Mouse (Mus musculus) hindbrain, embryonic 12.5 days (tissue): ENCODE results near the gene Hesx1. TPM values are rescaled to one million over a fixed set of nuclear protein-coding genes. Genes with fewer than 3 reads are reported as not detected.
"Not testable (repeated sequence)": the region's sequence is repeated elsewhere in the genome, so short reads cannot be mapped to it uniquely, and the experiment has no call there.

Experiments used
- ATAC-seq: fragments of 200-750 bp; cut with Nextera tagmentation; 2 replicates; pipeline ENCODE4 v1.8.0; 2017; ENCODE audit warnings: moderate TSS enrichment; ENCODE audit not compliant: low FRiP score
- H3K27ac ChIP-seq: fragments of 300-500 bp; sonication (generic); 2 replicates; pipeline ENCODE4 v1.5.1; 2016; ENCODE audit warnings: mild to moderate bottlenecking
- H3K27me3 ChIP-seq: fragments of 300-500 bp; sonication (generic); 2 replicates; pipeline ENCODE4 v1.6.1; 2016; ENCODE audit warnings: mild to moderate bottlenecking
- H3K36me3 ChIP-seq: fragments of 300-500 bp; sonication (generic); 2 replicates; pipeline ENCODE4 v1.6.1; 2016; ENCODE audit warnings: mild to moderate bottlenecking
- H3K4me1 ChIP-seq: fragments of 300-500 bp; sonication (generic); 2 replicates; pipeline ENCODE4 v1.6.1; 2016
- H3K4me2 ChIP-seq: fragments of 300-500 bp; sonication (generic); replicated peaks from 2 replicates; pipeline ENCODE4 v1.6.1; 2016; ENCODE audit warnings: mild to moderate bottlenecking
- H3K4me3 ChIP-seq: fragments of 300-500 bp; sonication (generic); 2 replicates; pipeline ENCODE4 v1.5.1; 2016; ENCODE audit warnings: mild to moderate bottlenecking
- H3K9ac ChIP-seq: fragments of 300-500 bp; sonication (generic); 2 replicates; pipeline ENCODE4 v1.6.1; 2016; ENCODE audit warnings: mild to moderate bottlenecking, moderate library complexity
- H3K9me3 ChIP-seq: fragments of 300-500 bp; sonication (generic); replicated peaks from 2 replicates; pipeline ENCODE4 v1.6.1; 2016; ENCODE audit warnings: mild to moderate bottlenecking
- WGBS: fragments of 180-500 bp; shearing (Covaris S2); methylation state at CpG from one replicate; pipeline ENCODE4 v1.1.7; 2016; 5-methylcytosine and 5-hydroxymethylcytosine counted together
- polyA plus RNA-seq: library from polyadenylated mRNA; unstranded; fragments of >200 nt; fragmentation: Nextera tagmentation; extraction: Ambion mirVana; gene quantifications from 2 replicates; pipeline ENCODE4 v1.2.1, GENCODE M21; 2016

The Hesx1 gene
- polyA plus RNA-seq = 0.23 TPM in 1 of 2 replicates, not detected in the other

- ATAC-seq = 0 out of 2 replicates have a peak, but pooled peaks have one; percentile 16
Measured at GRCm38 (mm10) chr14:26994211-26994741, at the start of gene Hesx1. Gene Hesx1 (plus strand): TSS chr14:26994416.

GRCm38 (mm10) chr14:26956139-26956538 is 38.1 kb upstream of the Hesx1 start:
- not testable (repeated sequence) for H3K4me3 ChIP-seq, ATAC-seq, H3K9me3 ChIP-seq, H3K4me2 ChIP-seq, H3K27ac ChIP-seq, H3K4me1 ChIP-seq, H3K9ac ChIP-seq, H3K27me3 ChIP-seq
- H3K36me3 ChIP-seq = peaks cover 12% of the 10 kb centered on the region
- WGBS = 61% methylated on average over 2 of the region's 2 CpGs

More at GRCm38 (mm10) chr14:26994211-26994741, at the start of gene Hesx1:
- H3K27ac ChIP-seq = no peak within 1 kb of the TSS
- peak within 1 kb of the TSS; percentile 31 for H3K4me3 ChIP-seq
- peaks cover 5% of the 10 kb centered on the region; the same call in 1 of the 2 replicates for H3K4me1 ChIP-seq
- H3K36me3 ChIP-seq = no peaks in the 10 kb centered on the region
- peak within 1 kb of the TSS; percentile 55 for H3K4me2 ChIP-seq
- no peaks in the 10 kb centered on the region for H3K9me3 ChIP-seq
- H3K27me3 ChIP-seq = no peaks in the 10 kb centered on the region
- 8% methylated on average over 16 of the region's 16 CpGs for WGBS
- H3K9ac ChIP-seq = peak within 1 kb of the TSS; percentile 35; the same call in 1 of the 2 replicates

- H3K4me3 ChIP-seq = no peak overlapping the region
- H3K9me3 ChIP-seq = no peaks in the 10 kb centered on the region
- no peak overlapping the region for H3K4me2 ChIP-seq
- peaks cover 12% of the 10 kb centered on the region for H3K36me3 ChIP-seq
- H3K9ac ChIP-seq = no peak overlapping the region
- H3K27me3 ChIP-seq = no peaks in the 10 kb centered on the region
- ATAC-seq = no peak
- no peak overlapping the region for H3K27ac ChIP-seq
- 88% methylated on average over 1 of the region's 1 CpGs for WGBS
- H3K4me1 ChIP-seq = no peaks in the 10 kb centered on the region
Measured at GRCm38 (mm10) chr14:26960518-26960917, 33.7 kb upstream of the Hesx1 start.

DNA sequence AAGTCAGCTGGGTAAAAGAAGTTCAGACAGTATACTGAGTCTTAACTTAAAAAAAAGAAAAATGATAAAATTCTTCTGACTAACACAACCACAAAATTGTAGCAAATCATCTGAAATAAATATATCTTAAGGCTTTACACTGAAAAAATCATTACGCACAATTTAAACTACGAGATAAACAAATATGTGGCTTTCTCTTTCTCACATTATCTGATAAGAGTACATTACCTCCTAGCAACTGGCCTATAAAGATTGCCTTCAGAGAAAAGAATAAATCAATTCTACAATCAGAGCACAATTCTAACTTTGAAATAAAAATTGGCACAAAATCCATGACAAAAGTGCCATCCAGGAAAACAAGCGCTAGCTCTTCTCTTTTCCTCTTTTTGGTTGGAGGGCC is 25.1 kb upstream of the Hesx1 start:
- H3K4me2 ChIP-seq = peak overlapping the region; percentile 60
- H3K4me1 ChIP-seq = peaks cover 5% of the 10 kb centered on the region
- no peak overlapping the region for H3K27ac ChIP-seq
- no peaks in the 10 kb centered on the region for H3K9me3 ChIP-seq
- 89% methylated on average over 3 of the region's 3 CpGs for WGBS
- H3K36me3 ChIP-seq = no peaks in the 10 kb centered on the region
- ATAC-seq = no peak
- H3K9ac ChIP-seq = peak overlapping the region; percentile 89
- peak overlapping the region; percentile 88 for H3K4me3 ChIP-seq
- 0 out of 2 replicates have a peak, but pooled peaks cover 3% of the 10 kb centered on the region for H3K27me3 ChIP-seq

GRCm38 (mm10) chr14:26969856-26970407 is 24.3 kb upstream of the Hesx1 start:
- Histone ChIP-seq H3K36me3 (no peaks in the 10 kb centered on the region), H3K4me3 (peak overlapping the region; percentile 88), H3K4me1 (peaks cover 5% of the 10 kb centered on the region), H3K27me3 (0 out of 2 replicates have a peak, but pooled peaks cover 3% of the 10 kb centered on the region), H3K4me2 (peak overlapping the region; percentile 60), H3K27ac (peak overlapping the region; percentile 92), H3K9ac (peak overlapping the region; percentile 89), H3K9me3 (no peaks in the 10 kb centered on the region)
- WGBS = under 1% methylated on average over 62 of the region's 62 CpGs
- peak; percentile 92 for ATAC-seq

- ATAC-seq = peak; percentile 98
- under 1% methylated on average over 53 of the region's 53 CpGs for WGBS
- Histone ChIP-seq H3K36me3 (no peaks in the 10 kb centered on the region), H3K4me3 (peak overlapping the region; percentile 88), H3K27me3 (0 out of 2 replicates have a peak, but pooled peaks cover 3% of the 10 kb centered on the region), H3K4me1 (peaks cover 5% of the 10 kb centered on the region), H3K27ac (peak overlapping the region; percentile 92), H3K4me2 (peak overlapping the region; percentile 60), H3K9ac (peak overlapping the region; percentile 89), H3K9me3 (no peaks in the 10 kb centered on the region)
Measured at GRCm38 (mm10) chr14:26970439-26970932, 23.7 kb upstream of the Hesx1 start.

DNA sequence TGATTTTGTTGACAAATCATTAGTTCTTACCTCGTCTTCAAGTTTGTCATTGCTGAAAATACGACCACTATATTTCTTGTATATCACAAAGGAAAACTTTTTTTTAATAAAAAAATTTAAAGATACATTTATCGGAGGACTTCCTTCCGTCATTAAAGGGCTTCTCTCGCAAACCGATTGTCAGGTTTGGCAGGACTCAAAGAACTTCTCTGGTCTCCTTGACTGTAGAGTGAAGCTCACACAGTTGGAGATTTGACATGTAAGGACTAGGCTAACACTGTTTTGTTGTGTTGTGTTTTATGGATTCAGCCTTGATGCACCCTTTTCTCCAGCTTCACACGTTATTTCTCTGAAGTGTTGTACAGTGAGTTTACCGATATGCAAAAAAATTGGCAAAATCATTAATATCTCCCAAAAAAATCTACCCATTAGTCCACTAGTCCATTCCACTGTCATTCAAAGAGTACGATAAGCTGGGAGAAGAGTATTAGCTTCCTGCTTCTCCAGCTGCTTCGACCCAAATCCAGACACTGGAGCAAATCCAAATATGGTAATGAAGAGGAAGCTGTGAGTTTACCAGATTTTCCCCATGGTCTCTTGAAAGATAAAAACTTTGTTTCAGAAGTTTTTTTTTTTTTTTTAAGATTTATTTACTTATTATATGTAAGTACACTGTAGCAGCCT is 23.0 kb upstream of the Hesx1 start, which contains the start of gene Appl1:
Appl1 (minus strand) TSS at position 127 of the 684 bp plus-strand sequence.
- H3K9me3 ChIP-seq = no peaks in the 10 kb centered on the region
- peak within 1 kb of the TSS; percentile 60 for H3K4me2 ChIP-seq
- no peak for ATAC-seq
- H3K27ac ChIP-seq = peak within 1 kb of the TSS; percentile 92
- peak within 1 kb of the TSS; percentile 88 for H3K4me3 ChIP-seq
- H3K9ac ChIP-seq = peak within 1 kb of the TSS; percentile 89
- H3K4me1 ChIP-seq = peaks cover 5% of the 10 kb centered on the region
- WGBS = 44% methylated on average over 10 of the region's 10 CpGs
- H3K36me3 ChIP-seq = no peaks in the 10 kb centered on the region
- 0 out of 2 replicates have a peak, but pooled peaks cover 3% of the 10 kb centered on the region for H3K27me3 ChIP-seq

GRCm38 (mm10) chr14:26973089-26973488 is 21.1 kb upstream of the Hesx1 start:
- Histone ChIP-seq H3K4me2 (no peak overlapping the region), H3K27me3 (0 out of 2 replicates have a peak, but pooled peaks cover 3% of the 10 kb centered on the region), H3K9me3 (no peaks in the 10 kb centered on the region), H3K4me1 (peaks cover 15% of the 10 kb centered on the region), H3K27ac (no peak overlapping the region), H3K36me3 (no peaks in the 10 kb centered on the region), H3K9ac (no peak overlapping the region), H3K4me3 (no peak overlapping the region)
- 85% methylated on average over 2 of the region's 2 CpGs for WGBS
- no peak for ATAC-seq

DNA sequence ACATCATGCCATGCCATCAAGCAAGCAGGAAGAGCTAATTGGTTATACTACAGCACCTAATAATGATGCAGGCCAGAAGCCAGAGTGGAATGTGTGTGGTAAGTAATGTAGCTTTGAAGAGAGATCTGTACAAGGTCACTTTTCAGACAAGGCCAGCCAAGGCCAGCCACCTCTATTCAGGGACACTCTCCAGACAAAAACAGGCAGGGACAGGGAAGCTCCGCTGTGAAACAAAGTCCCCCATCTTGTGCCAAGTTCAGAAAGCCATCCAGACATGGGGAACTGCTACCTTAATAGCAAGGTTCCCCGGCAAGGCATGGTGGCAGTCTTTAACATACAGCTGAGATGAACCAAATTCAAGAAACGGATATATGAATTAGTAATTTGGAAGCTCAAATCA is 18.7 kb upstream of the Hesx1 start:
- no peaks in the 10 kb centered on the region for H3K9me3 ChIP-seq
- H3K4me3 ChIP-seq = no peak overlapping the region
- H3K9ac ChIP-seq = no peak overlapping the region
- H3K27ac ChIP-seq = no peak overlapping the region
- 72% methylated on average over 3 of the region's 3 CpGs for WGBS
- H3K4me1 ChIP-seq = peaks cover 10% of the 10 kb centered on the region
- ATAC-seq = no peak
- H3K36me3 ChIP-seq = no peaks in the 10 kb centered on the region
- 0 out of 2 replicates have a peak, but pooled peaks cover 3% of the 10 kb centered on the region for H3K27me3 ChIP-seq
- no peak overlapping the region for H3K4me2 ChIP-seq

- peaks cover 10% of the 10 kb centered on the region for H3K4me1 ChIP-seq
- no peak overlapping the region for H3K4me2 ChIP-seq
- H3K9ac ChIP-seq = no peak overlapping the region
- no peaks in the 10 kb centered on the region for H3K36me3 ChIP-seq
- 0 out of 2 replicates have a peak, but pooled peaks cover 3% of the 10 kb centered on the region for H3K27me3 ChIP-seq
- no peak overlapping the region for H3K4me3 ChIP-seq
- 51% methylated on average over 7 of the region's 7 CpGs for WGBS
- H3K27ac ChIP-seq = no peak overlapping the region
- peaks cover 6% of the 10 kb centered on the region for H3K9me3 ChIP-seq
- no peak for ATAC-seq
Measured at GRCm38 (mm10) chr14:26976212-26976611, 18.0 kb upstream of the Hesx1 start.

- Histone ChIP-seq H3K36me3 (no peaks in the 10 kb centered on the region), H3K4me1 (peaks cover 10% of the 10 kb centered on the region), H3K9me3 (peaks cover 9% of the 10 kb centered on the region), H3K27me3 (0 out of 2 replicates have a peak, but pooled peaks cover under 1% of the 10 kb centered on the region), H3K9ac (no peak overlapping the region), H3K27ac (no peak overlapping the region), H3K4me2 (no peak overlapping the region), H3K4me3 (no peak overlapping the region)
- WGBS = 28% methylated on average over 2 of the region's 2 CpGs
- no peak for ATAC-seq
Measured at GRCm38 (mm10) chr14:26977500-26977899, 16.7 kb upstream of the Hesx1 start.

GRCm38 (mm10) chr14:26979808-26980207 is 14.4 kb upstream of the Hesx1 start:
- 84% methylated on average over 3 of the region's 3 CpGs for whole genome bisulfite sequencing
- Histone ChIP-seq H3K36me3 (no peaks in the 10 kb centered on the region), H3K9me3 (peaks cover 9% of the 10 kb centered on the region), H3K27me3 (no peaks in the 10 kb centered on the region), H3K27ac (no peak overlapping the region), H3K4me1 (peaks cover 10% of the 10 kb centered on the region), H3K4me3 (no peak overlapping the region), H3K9ac (no peak overlapping the region), H3K4me2 (no peak overlapping the region)
- no peak for ATAC-seq
